Mouse (Mus musculus): ENCODE measurements around the gene Hypk. TPM values are rescaled to one million over a fixed set of nuclear protein-coding genes. Genes with fewer than 3 reads are reported as not detected.

Gene Hypk
- total and polyA plus RNA-seq, 3 experiments, result 17.6 to 79.7 TPM; not detected in 1

DNA sequence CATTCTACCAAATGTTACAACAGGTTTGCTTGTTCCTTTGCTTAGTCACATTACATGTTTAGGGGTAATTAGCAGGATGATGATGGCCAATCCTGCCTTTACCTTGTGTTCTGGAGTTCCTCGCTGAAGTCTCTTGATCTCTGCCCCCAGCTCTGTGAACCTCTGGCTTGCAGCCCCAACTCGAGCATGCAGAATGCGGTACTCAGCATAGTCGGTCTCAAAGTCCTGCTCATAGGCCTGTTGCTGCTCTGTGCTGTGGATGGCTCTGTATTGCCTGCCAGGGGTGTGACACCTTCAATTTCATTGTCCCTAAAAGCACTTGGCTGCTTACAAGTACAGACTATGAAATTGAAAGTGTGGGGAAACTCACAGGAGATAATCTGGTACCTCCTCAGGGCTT lies 13.3 kb upstream of the Hypk start:
- H3K9me3 ChIP-seq (replicated peaks; ENCODE audit: insufficient read depth, low read length), result no peaks in the 10 kb centered on the region
- no peak overlapping the region for H3K4me3 ChIP-seq (ENCODE audit: control insufficient read depth in 1 of 2, insufficient read depth in 1 of 2, low read depth in 2 of 2, low read length in 2 of 2)
- H3K9ac ChIP-seq (ENCODE audit: control insufficient read depth, low read depth, low read length, poor library complexity, severe bottlenecking), result no peak overlapping the region
- peaks cover 0 to 11% of the 10 kb centered on the region in 2 experiments; a peak in 2 of 4 replicates for H3K36me3 ChIP-seq (ENCODE audit: control insufficient read depth in 1 of 2, insufficient read depth in 2 of 2, low read length in 2 of 2)
- H3K27me3 ChIP-seq (ENCODE audit: control insufficient read depth in 1 of 2, insufficient read depth in 2 of 2, low read length in 2 of 2), result no peaks in the 10 kb centered on the region
- peaks cover 0 to 6% of the 10 kb centered on the region in 2 experiments; a peak in 1 of 4 replicates for H3K4me1 ChIP-seq (ENCODE audit: control insufficient read depth in 1 of 2, insufficient read depth in 2 of 2, low read length in 2 of 2)
- H3K79me2 ChIP-seq (ENCODE audit: control insufficient read depth, insufficient read depth, low read length, poor library complexity), result no peaks in the 10 kb centered on the region
- no peak for DNase-seq (ENCODE audit: low read depth, low spot score)
- no peak overlapping the region for H3K27ac ChIP-seq (ENCODE audit: control insufficient read depth, low read depth, low read length)
- TF ChIP-seq TBP (IDR thresholded peaks at IDR 0.05; ENCODE audit: low read depth, low read length), result no peak
- TF ChIP-seq CTCF (IDR thresholded peaks at IDR 0.05 in 2 of 3, conservative IDR thresholded peaks at IDR 0.05 in 1 of 3; ENCODE audit: control insufficient read depth in 1 of 3, insufficient read depth in 1 of 3, low read depth in 2 of 3, low read length in 3 of 3, poor library complexity in 1 of 3, severe bottlenecking in 1 of 3), result no peak
- no peak for TF ChIP-seq TAL1 (IDR thresholded peaks at IDR 0.05; ENCODE audit: low read length)
- TF ChIP-seq KAT2A (conservative IDR thresholded peaks at IDR 0.05; ENCODE audit: low read depth, low read length), result no peak
- TF ChIP-seq NRF1 (IDR thresholded peaks at IDR 0.05; ENCODE audit: insufficient read depth, low read depth, low read length, poor library complexity, severe bottlenecking), result no peak

GRCm38 (mm10) chr2:121440834-121441605 lies 12.1 kb upstream of the Hypk start:
- no peaks in the 10 kb centered on the region for H3K27me3 ChIP-seq (ENCODE audit: control insufficient read depth in 1 of 2, insufficient read depth in 2 of 2, low read length in 2 of 2)
- H3K4me3 ChIP-seq (ENCODE audit: control insufficient read depth in 1 of 2, insufficient read depth in 1 of 2, low read depth in 2 of 2, low read length in 2 of 2), result no peak overlapping the region
- peaks cover 5 to 16% of the 10 kb centered on the region in 2 experiments for H3K4me1 ChIP-seq (ENCODE audit: control insufficient read depth in 1 of 2, insufficient read depth in 2 of 2, low read length in 2 of 2)
- H3K9me3 ChIP-seq (replicated peaks; ENCODE audit: insufficient read depth, low read length), result no peaks in the 10 kb centered on the region
- TF ChIP-seq MAFK (IDR thresholded peaks at IDR 0.05; ENCODE audit: borderline replicate concordance, low read depth, low read length) (no peak), EP300 (IDR thresholded peaks at IDR 0.05; ENCODE audit: low read depth in 1 of 2, low read length in 2 of 2) (no peak), NRF1 (IDR thresholded peaks at IDR 0.05; ENCODE audit: insufficient read depth, low read depth, low read length, poor library complexity, severe bottlenecking) (no peak), MEF2A (IDR thresholded peaks at IDR 0.05; ENCODE audit: extremely low read depth, insufficient replicate concordance, low read depth, low read length, poor library complexity, severe bottlenecking) (no peak), ELF1 (IDR thresholded peaks at IDR 0.05; ENCODE audit: low read depth, low read length) (no peak), USF1 (IDR thresholded peaks at IDR 0.05; ENCODE audit: low read depth, low read length) (no peak), TBP (IDR thresholded peaks at IDR 0.05; ENCODE audit: low read depth, low read length) (no peak), CHD1 (IDR thresholded peaks at IDR 0.05; ENCODE audit: low read depth, low read length) (no peak), ZMIZ1 (IDR thresholded peaks at IDR 0.05; ENCODE audit: low read depth, low read length) (no peak), TCF12 (IDR thresholded peaks at IDR 0.05; ENCODE audit: low read depth, low read length) (no peak), BHLHE40 (IDR thresholded peaks at IDR 0.05; ENCODE audit: borderline replicate concordance, low read depth, low read length) (no peak)
- H3K9ac ChIP-seq (ENCODE audit: control insufficient read depth, low read depth, low read length, poor library complexity, severe bottlenecking), result no peak overlapping the region
- DNase-seq (ENCODE audit: low read depth, low spot score), result no peak
- peaks cover 5 to 8% of the 10 kb centered on the region in 2 experiments; a peak in 3 of 4 replicates for H3K36me3 ChIP-seq (ENCODE audit: control insufficient read depth in 1 of 2, insufficient read depth in 2 of 2, low read length in 2 of 2)
- H3K27ac ChIP-seq (ENCODE audit: control insufficient read depth, low read depth, low read length), result no peak overlapping the region
- no peaks in the 10 kb centered on the region for H3K79me2 ChIP-seq (ENCODE audit: control insufficient read depth, insufficient read depth, low read length, poor library complexity)
